Mouse (Mus musculus): ENCODE measurements around the gene 1700001O22Rik. TPM values are rescaled to one million over a fixed set of nuclear protein-coding genes. Genes with fewer than 3 reads are reported as not detected.

The 1700001O22Rik gene
- polyA plus RNA-seq, 2 experiments, result not detected

DNA sequence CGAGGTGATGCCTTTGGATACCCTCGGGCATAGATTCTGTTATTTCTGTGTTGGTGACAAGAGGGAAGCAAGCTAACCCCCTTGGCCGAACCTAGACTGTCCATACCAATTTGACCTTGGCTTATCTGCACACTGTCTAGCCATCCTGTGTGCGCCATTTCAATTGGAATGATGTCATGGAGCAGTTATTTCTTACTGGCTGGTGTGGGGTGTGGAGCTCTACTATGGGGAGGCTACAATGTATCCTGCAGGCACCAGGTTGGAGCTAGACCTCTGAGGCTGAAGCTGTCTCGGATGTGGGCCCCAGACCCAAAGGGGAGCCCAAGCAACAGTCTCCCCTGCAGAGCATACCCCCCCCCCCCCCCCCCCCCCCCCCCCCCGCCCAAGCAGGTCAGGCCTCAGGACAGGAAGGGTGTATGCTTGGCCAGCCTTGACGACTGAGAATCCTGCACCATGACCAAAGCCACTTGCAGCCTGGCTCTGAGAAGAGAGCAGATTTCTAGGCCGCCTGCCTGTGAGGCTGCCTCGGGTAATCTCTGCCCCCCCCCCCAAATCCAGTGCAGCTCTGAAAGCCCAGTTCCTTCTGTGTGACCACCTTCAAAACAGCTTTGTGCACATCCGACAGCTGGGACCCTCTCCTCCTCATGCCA lies 31.0 kb upstream of the 1700001O22Rik start, which contains the start of gene Prrx2:
Gene Prrx2 (plus strand): TSS at position 600 of the 650 bp plus-strand sequence.
- no peaks in the 10 kb centered on the region for H3K36me3 ChIP-seq (replicated peaks; ENCODE audit: control insufficient read depth, insufficient read depth, low read depth)
- no peak within 1 kb of the TSS for H3K4me2 ChIP-seq (ENCODE audit: low read depth)
- 53% methylated on average over 9 of the region's 10 CpGs for WGBS (ENCODE audit: insufficient replicate concordance)
- no peak within 1 kb of the TSS for H3K9ac ChIP-seq (replicated peaks)
- no peak for TF ChIP-seq EP300 (IDR thresholded peaks at IDR 0.05; ENCODE audit: low read depth)
- no peak for TF ChIP-seq CTCF (IDR thresholded peaks at IDR 0.05; ENCODE audit: low read depth)
- H3K27me3 ChIP-seq (ENCODE audit: control insufficient read depth, insufficient read depth, low read length), result no peaks in the 10 kb centered on the region
- peaks cover 4 to 8% of the 10 kb centered on the region in 2 experiments for H3K4me1 ChIP-seq (replicated peaks; ENCODE audit: control insufficient read depth in 2 of 2, insufficient read depth in 2 of 2, low read length in 1 of 2)
- no peak within 1 kb of the TSS for H3K4me3 ChIP-seq (ENCODE audit: insufficient read depth in 1 of 2, low read depth in 2 of 2, low read length in 2 of 2)
- DNase-seq (ENCODE audit: low read depth in 3 of 3, low spot score in 3 of 3) (no peak), ATAC-seq (ENCODE audit: insufficient read depth) (no peak)
- no peak within 1 kb of the TSS for H3K27ac ChIP-seq
- H3K9me3 ChIP-seq (ENCODE audit: control insufficient read depth, low read length), result no peaks in the 10 kb centered on the region

DNA sequence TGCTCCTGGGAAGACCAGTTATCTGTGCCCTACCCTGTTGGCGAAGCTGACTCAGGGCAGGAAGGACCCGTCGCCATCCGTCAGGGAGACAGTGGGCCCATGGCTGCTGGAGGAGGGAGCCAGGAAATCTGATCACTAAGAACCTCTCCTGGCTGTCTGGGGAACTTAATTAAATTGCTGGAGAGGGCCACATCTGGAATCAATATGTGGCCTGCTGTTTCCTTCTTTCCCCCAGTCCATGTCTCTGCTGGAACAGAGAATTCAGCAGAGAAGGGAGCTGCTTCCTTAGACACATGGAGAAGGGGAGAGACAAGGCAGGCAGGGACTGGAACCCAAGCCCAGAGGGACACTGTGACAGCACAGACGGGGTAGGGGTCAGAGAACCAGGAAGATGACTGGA lies 30.2 kb upstream of the 1700001O22Rik start:
- ATAC-seq (ENCODE audit: insufficient read depth) (no peak), DNase-seq (ENCODE audit: low read depth in 3 of 3, low spot score in 3 of 3) (no peak)
- Histone ChIP-seq H3K36me3 (replicated peaks; ENCODE audit: control insufficient read depth, insufficient read depth, low read depth) (no peaks in the 10 kb centered on the region), H3K9ac (replicated peaks) (no peak overlapping the region), H3K27ac (no peak overlapping the region), H3K4me2 (ENCODE audit: low read depth) (no peak overlapping the region), H3K4me3 (ENCODE audit: insufficient read depth in 1 of 2, low read depth in 2 of 2, low read length in 2 of 2) (no peak overlapping the region), H3K4me1 (replicated peaks; ENCODE audit: control insufficient read depth in 2 of 2, insufficient read depth in 2 of 2, low read length in 1 of 2) (peaks cover 9 to 15% of the 10 kb centered on the region in 2 experiments), H3K9me3 (ENCODE audit: control insufficient read depth, low read length) (no peaks in the 10 kb centered on the region), H3K27me3 (ENCODE audit: control insufficient read depth, insufficient read depth, low read length) (no peaks in the 10 kb centered on the region)
- 44% methylated on average over 5 of the region's 5 CpGs for WGBS (ENCODE audit: insufficient replicate concordance)
- TF ChIP-seq EP300 (IDR thresholded peaks at IDR 0.05; ENCODE audit: low read depth), result no peak
- no peak for TF ChIP-seq CTCF (IDR thresholded peaks at IDR 0.05; ENCODE audit: low read depth)

DNA sequence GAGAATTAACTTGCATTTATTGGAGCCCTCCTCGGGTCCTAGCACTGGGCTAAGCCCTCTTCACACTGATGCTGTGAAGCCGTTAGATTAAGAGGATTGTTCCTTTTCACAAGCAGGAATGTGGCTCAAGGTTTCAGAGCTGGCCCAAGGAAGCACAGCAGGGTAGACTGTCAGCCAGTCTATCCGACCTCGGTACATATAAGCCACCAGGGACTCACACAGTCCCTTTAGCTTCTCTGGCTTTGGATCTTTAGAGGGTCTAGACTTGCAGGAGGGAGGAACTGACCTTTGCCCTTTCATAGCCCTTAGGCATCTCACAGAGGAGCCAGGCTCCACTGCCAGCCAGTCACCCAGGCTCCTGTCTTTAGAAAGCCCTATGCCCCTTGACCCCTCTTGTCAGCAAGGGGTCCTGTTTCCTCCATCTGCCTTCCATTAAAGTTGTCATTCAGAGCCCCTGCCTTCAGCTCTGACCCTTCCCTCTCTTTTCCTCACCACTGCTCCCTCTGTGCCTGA lies 26.9 kb upstream of the 1700001O22Rik start, which contains the start of gene Asb6:
Gene Asb6 (minus strand): TSS at position 51 of the 513 bp plus-strand sequence.
- DNase-seq (ENCODE audit: low read depth in 3 of 3, low spot score in 3 of 3) (no peak), ATAC-seq (ENCODE audit: insufficient read depth) (no peak)
- no peak within 1 kb of the TSS for H3K27ac ChIP-seq
- 45% methylated on average over 4 of the region's 4 CpGs for WGBS (ENCODE audit: insufficient replicate concordance)
- no peaks in the 10 kb centered on the region for H3K27me3 ChIP-seq (ENCODE audit: control insufficient read depth, insufficient read depth, low read length)
- H3K9ac ChIP-seq (replicated peaks), result no peak within 1 kb of the TSS
- no peak within 1 kb of the TSS for H3K4me3 ChIP-seq (ENCODE audit: insufficient read depth in 1 of 2, low read depth in 2 of 2, low read length in 2 of 2)
- TF ChIP-seq CTCF (IDR thresholded peaks at IDR 0.05; ENCODE audit: low read depth) (no peak), EP300 (IDR thresholded peaks at IDR 0.05; ENCODE audit: low read depth) (no peak)
- H3K4me2 ChIP-seq (ENCODE audit: low read depth), result no peak within 1 kb of the TSS
- H3K9me3 ChIP-seq (ENCODE audit: control insufficient read depth, low read length), result no peaks in the 10 kb centered on the region
- peaks cover 18 to 23% of the 10 kb centered on the region in 2 experiments for H3K4me1 ChIP-seq (replicated peaks; ENCODE audit: control insufficient read depth in 2 of 2, insufficient read depth in 2 of 2, low read length in 1 of 2)
- peaks cover 15% of the 10 kb centered on the region for H3K36me3 ChIP-seq (replicated peaks; ENCODE audit: control insufficient read depth, insufficient read depth, low read depth)

DNA sequence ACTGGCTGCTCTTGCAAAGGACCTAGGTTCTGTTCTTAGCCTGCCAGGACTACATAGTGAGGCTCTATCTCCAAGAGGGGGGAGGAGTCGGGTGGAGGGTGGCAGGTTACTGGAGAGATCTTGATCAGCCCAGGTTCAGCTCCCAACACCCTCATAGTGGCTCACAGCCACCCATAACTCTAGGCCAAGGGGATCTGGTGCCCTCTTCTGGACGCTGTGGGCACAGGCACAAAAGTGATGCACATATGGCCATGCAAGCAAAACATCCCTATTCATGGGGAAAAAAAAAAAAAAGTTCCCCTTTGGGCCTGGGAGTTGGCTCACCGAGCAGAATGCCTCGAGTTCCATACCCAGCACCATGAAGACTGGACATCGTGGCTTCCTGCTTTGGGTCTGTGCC lies 25.9 kb upstream of the 1700001O22Rik start:
- TF ChIP-seq CTCF (IDR thresholded peaks at IDR 0.05; ENCODE audit: low read depth), result peak; percentile 90
- TF ChIP-seq EP300 (IDR thresholded peaks at IDR 0.05; ENCODE audit: low read depth), result no peak
- no peak for ATAC-seq (ENCODE audit: insufficient read depth)
- peak in 2 of 3 experiments; percentile 56 to 61 for DNase-seq (ENCODE audit: low read depth in 3 of 3, low spot score in 3 of 3)

DNA sequence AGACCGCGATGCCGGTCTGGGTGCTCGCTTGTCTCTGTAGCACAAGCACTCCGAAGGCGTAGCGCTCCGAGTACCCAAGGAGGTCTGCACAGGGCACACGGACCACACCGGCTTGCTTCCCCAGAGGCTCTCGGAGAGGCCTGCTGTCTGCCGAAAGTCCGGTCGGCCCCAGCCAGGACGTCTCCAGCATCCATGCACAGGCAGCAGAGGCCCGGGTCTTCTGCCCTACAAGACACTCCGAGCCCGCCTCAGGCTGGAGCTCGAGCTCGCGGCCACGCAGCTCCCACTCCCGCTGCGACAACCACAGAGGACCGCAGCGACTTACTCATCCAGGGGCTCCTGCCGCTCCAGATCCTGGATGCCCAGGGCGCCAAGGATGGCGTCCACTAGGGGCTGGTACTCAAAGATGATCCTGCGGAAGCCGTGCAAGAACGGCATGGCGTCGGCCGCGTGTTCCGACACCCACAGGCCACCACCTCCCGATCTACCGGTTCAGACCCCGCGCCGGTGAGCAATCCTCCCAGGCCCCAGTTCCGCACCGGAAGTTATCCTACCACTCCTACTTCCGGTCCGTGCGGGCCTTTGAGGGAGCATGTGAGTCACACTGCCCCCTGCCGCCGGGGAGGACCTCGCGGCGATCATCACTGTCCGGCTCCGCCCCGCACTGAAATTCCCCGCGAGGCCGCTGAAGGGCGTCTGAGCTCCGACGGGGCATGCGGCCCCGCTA lies 24.5 kb upstream of the 1700001O22Rik start:
- peak; percentile 99 for TF ChIP-seq CTCF (IDR thresholded peaks at IDR 0.05; ENCODE audit: low read depth)
- 0 out of 2 replicates have a peak, but pooled peaks have one; percentile 37 for TF ChIP-seq EP300 (IDR thresholded peaks at IDR 0.05; ENCODE audit: low read depth)
- ATAC-seq (ENCODE audit: insufficient read depth) (peak; percentile 79), DNase-seq (ENCODE audit: low read depth in 3 of 3, low spot score in 3 of 3) (peak; percentile 85 to 86 (median 86))
- peak overlapping the region; percentile 80 to 99 for H3K4me3 ChIP-seq (ENCODE audit: insufficient read depth in 1 of 2, low read depth in 2 of 2, low read length in 2 of 2)
- peak overlapping the region; percentile 73 for H3K4me2 ChIP-seq (ENCODE audit: low read depth)
- H3K27me3 ChIP-seq (ENCODE audit: control insufficient read depth, insufficient read depth, low read length), result no peaks in the 10 kb centered on the region
- H3K27ac ChIP-seq, result peak overlapping the region; percentile 97
- peaks cover 18 to 23% of the 10 kb centered on the region in 2 experiments for H3K4me1 ChIP-seq (replicated peaks; ENCODE audit: control insufficient read depth in 2 of 2, insufficient read depth in 2 of 2, low read length in 1 of 2)
- no peaks in the 10 kb centered on the region for H3K9me3 ChIP-seq (ENCODE audit: control insufficient read depth, low read length)
- peaks cover 39% of the 10 kb centered on the region for H3K36me3 ChIP-seq (replicated peaks; ENCODE audit: control insufficient read depth, insufficient read depth, low read depth)
- WGBS (ENCODE audit: insufficient replicate concordance), result under 1% methylated on average over 63 of the region's 63 CpGs
- H3K9ac ChIP-seq (replicated peaks), result peak overlapping the region; percentile 98

More for the DNA sequence above, 25.9 kb upstream of the 1700001O22Rik start:
- Histone ChIP-seq H3K4me1 (replicated peaks; ENCODE audit: control insufficient read depth in 2 of 2, insufficient read depth in 2 of 2, low read length in 1 of 2) (peaks cover 18 to 23% of the 10 kb centered on the region in 2 experiments), H3K27ac (no peak overlapping the region), H3K4me3 (ENCODE audit: insufficient read depth in 1 of 2, low read depth in 2 of 2, low read length in 2 of 2) (no peak overlapping the region), H3K4me2 (ENCODE audit: low read depth) (no peak overlapping the region), H3K27me3 (ENCODE audit: control insufficient read depth, insufficient read depth, low read length) (no peaks in the 10 kb centered on the region), H3K36me3 (replicated peaks; ENCODE audit: control insufficient read depth, insufficient read depth, low read depth) (peaks cover 25% of the 10 kb centered on the region), H3K9ac (replicated peaks) (no peak overlapping the region), H3K9me3 (ENCODE audit: control insufficient read depth, low read length) (no peaks in the 10 kb centered on the region)
- 14% methylated on average over 5 of the region's 5 CpGs for WGBS (ENCODE audit: insufficient replicate concordance)

Measured in liver, embryonic 14.5 days (tissue).